ENCODE assay signal across 9 mouse cellular contexts in genomic region chr12:100887801-100888258, GRCm38 (mm10). TPM values are rescaled to one million over a fixed set of nuclear protein-coding genes. Genes with fewer than 3 reads are reported as not detected.
DNase-seq lines count a peak whose midpoint lies in the region; ATAC-seq lines count a peak whose summit lies in the region.
"Had no signal": no experiment of that assay in that cellular context is flagged by ENCODE, and none has a peak within 500 bp of the region (broad histone marks: within the 10 kb centered on the region; RNA-seq: fewer than 3 reads in every experiment).

No protein-coding gene starts in this region.

- no peaks in the 10 kb centered on the region for H3K9me3 ChIP-seq in kidney, embryonic 15.5 days (replicated peaks)
- no peaks in the 10 kb centered on the region for H3K9me3 ChIP-seq in midbrain, embryonic 14.5 days (ENCODE audit: control insufficient read depth, low read length)
- H3K9me3 ChIP-seq: neural tube, embryonic 13.5 days had no signal

- H3K4me2 ChIP-seq in kidney, embryonic 15.5 days, result peak overlapping the region; percentile 44
- no peak overlapping the region for H3K4me2 ChIP-seq in midbrain, embryonic 14.5 days (ENCODE audit: low read length)
- H3K4me2 ChIP-seq: neural tube, embryonic 13.5 days had no signal

- no peaks in the 10 kb centered on the region for H3K36me3 ChIP-seq in kidney, embryonic 15.5 days
- H3K36me3 ChIP-seq in midbrain, embryonic 14.5 days (ENCODE audit: control insufficient read depth, insufficient read depth, low read length), result no peaks in the 10 kb centered on the region
- H3K36me3 ChIP-seq: neural tube, embryonic 13.5 days had no signal

- H3K27me3 ChIP-seq in kidney, embryonic 15.5 days, result 0 out of 2 replicates have a peak, but pooled peaks cover 3% of the 10 kb centered on the region
- no peaks in the 10 kb centered on the region for H3K27me3 ChIP-seq in midbrain, embryonic 14.5 days (ENCODE audit: control insufficient read depth, insufficient read depth, low read length)
- H3K27me3 ChIP-seq: neural tube, embryonic 13.5 days had no signal

- peaks cover 8% of the 10 kb centered on the region; the same call in 1 of the 2 replicates for H3K4me1 ChIP-seq in kidney, embryonic 15.5 days
- H3K4me1 ChIP-seq in midbrain, embryonic 14.5 days (ENCODE audit: control insufficient read depth, insufficient read depth, low read length), result no peaks in the 10 kb centered on the region

- 0 out of 2 replicates have a peak overlapping the region, but pooled peaks have one; percentile 7 for H3K9ac ChIP-seq in kidney, embryonic 15.5 days
- H3K9ac ChIP-seq in midbrain, embryonic 14.5 days (replicated peaks; ENCODE audit: low read length), result no peak overlapping the region
- H3K9ac ChIP-seq: neural tube, embryonic 13.5 days had no signal

- 14% methylated on average over 12 of the region's 12 CpGs for WGBS in kidney, embryonic 15.5 days
- 37% methylated on average over 12 of the region's 12 CpGs for whole genome bisulfite sequencing in midbrain, embryonic 14.5 days

- DNase-seq in kidney, adult 9 months, result no peak
- DNase-seq in frontal cortex, postnatal 10 days (ENCODE audit: low spot score in 2 of 2), result peak; percentile 45 to 63
- DNase-seq in layer of hippocampus, adult 18-20 months (ENCODE audit: low spot score in 2 of 2), result peak; percentile 73 to 80
- peak; percentile 36 for DNase-seq in midbrain, embryonic 14.5 days
- peak; percentile 29 to 44 for DNase-seq in thymus, postnatal 36 days
- DNase-seq in spleen, postnatal 4 days (ENCODE audit: low spot score in 2 of 2), result no peak

- peak overlapping the region; percentile 70 for H3K27ac ChIP-seq in kidney, embryonic 15.5 days
- H3K27ac ChIP-seq in midbrain, embryonic 14.5 days (replicated peaks; ENCODE audit: low read depth, low read length), result no peak overlapping the region
- H3K27ac ChIP-seq: neural tube, embryonic 13.5 days had no signal

- no peak overlapping the region for H3K4me3 ChIP-seq in kidney, embryonic 15.5 days (replicated peaks)
- H3K4me3 ChIP-seq in midbrain, embryonic 14.5 days (replicated peaks; ENCODE audit: low read depth, low read length), result no peak overlapping the region
- H3K4me3 ChIP-seq: neural tube, embryonic 13.5 days had no signal

- ATAC-seq in kidney, embryonic 15.5 days (replicated peaks; ENCODE audit: low FRiP score), result peak; percentile 80
- peak; percentile 60 for ATAC-seq in activated CD4-positive, CD25-positive, alpha-beta regulatory T cell, adult 4 months
- ATAC-seq in midbrain, embryonic 14.5 days (ENCODE audit: low FRiP score, low TSS enrichment), result no peak

RNA-seq across cellular contexts. Expression of gene Gpr68, which starts 20.2 kb away (rescaled TPM):
- polyA plus RNA-seq in kidney, embryonic 15.5 days (2015; fragmentation: Nextera tagmentation; extraction: Ambion mirVana), result 0.51 and 0.53 TPM in 2 replicates
- 10 to 100 TPM; 55.7 to 78.7 TPM for polyA plus RNA-seq in activated CD4-positive, CD25-positive, alpha-beta regulatory T cell, adult 4 months (2017; shearing (Covaris generic))
- total RNA-seq in layer of hippocampus, adult 18-20 months (2021), result 10 to 100 TPM; 18.7 to 21.5 TPM
- 2.1 and 2.8 TPM in 2 replicates for polyA plus RNA-seq in midbrain, embryonic 14.5 days (2014; fragmentation: Nextera tagmentation; extraction: Ambion mirVana)

Comparison
In these comparisons a context has a peak if more than half of its experiments do, and no peak if none do; other contexts are left out.
1. DNase-seq: peak in frontal cortex, postnatal 10 days (2 of 2), layer of hippocampus, adult 18-20 months (2 of 2), midbrain, embryonic 14.5 days (single experiment) and thymus, postnatal 36 days (2 of 2); none in kidney, adult 9 months (single experiment) and spleen, postnatal 4 days (0 of 2).
2. RNA of gene Gpr68, which starts 20.2 kb away (polyA plus RNA-seq): 55.7 to 78.7 TPM in activated CD4-positive, CD25-positive, alpha-beta regulatory T cell, adult 4 months; 2.1 to 2.8 TPM in midbrain, embryonic 14.5 days and 0.51 to 0.53 TPM in kidney, embryonic 15.5 days; every median in the first group is over 10 times any median in the second.